Mouse (Mus musculus): ENCODE results near the gene Fez1. TPM values are rescaled to one million over a fixed set of nuclear protein-coding genes. Genes with fewer than 3 reads are reported as not detected.

Fez1 gene
- polyA plus RNA-seq, 1 experiment from 2014 or later, result 573 TPM

DNA sequence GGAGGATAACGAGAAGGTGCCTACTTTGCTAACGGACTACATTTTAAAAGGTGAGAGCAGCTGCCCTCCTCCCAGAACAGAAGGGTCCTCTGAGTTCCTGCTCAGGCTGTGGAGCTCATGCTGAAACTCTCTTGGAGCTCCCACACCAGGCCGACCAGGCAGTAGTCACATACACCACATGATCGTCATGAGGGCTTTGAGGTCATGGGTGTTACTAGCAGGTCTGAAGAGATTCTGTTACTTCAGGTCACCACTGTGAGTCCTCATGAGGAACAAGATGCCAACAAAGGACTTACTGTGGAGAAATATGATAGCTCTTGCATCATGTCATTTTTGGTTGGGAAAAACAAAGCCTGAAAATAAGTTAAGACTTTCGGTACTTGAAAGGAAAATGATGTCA, 54.6 kb downstream of the Fez1 start:
- H3K36me3 ChIP-seq (ENCODE audit: control insufficient read depth, insufficient read depth, low read length), result peaks cover 34% of the 10 kb centered on the region
- no peak overlapping the region for H3K4me2 ChIP-seq (ENCODE audit: low read length)
- peaks cover under 1% of the 10 kb centered on the region; the same call in 1 of the 2 replicates for H3K4me1 ChIP-seq (ENCODE audit: control insufficient read depth, insufficient read depth, low read depth, low read length)
- H3K27ac ChIP-seq (ENCODE audit: low read depth, low read length), result no peak overlapping the region
- H3K9ac ChIP-seq (ENCODE audit: low read depth, low read length), result no peak overlapping the region
- no peak overlapping the region for H3K4me3 ChIP-seq (ENCODE audit: low read length)
- ATAC-seq, result no peak
- no peaks in the 10 kb centered on the region for H3K27me3 ChIP-seq (replicated peaks; ENCODE audit: control insufficient read depth, insufficient read depth, low read length)
- H3K9me3 ChIP-seq (ENCODE audit: control insufficient read depth, low read length), result no peaks in the 10 kb centered on the region
- 91% methylated on average over 5 of the region's 5 CpGs for WGBS

GRCm38 (mm10) chr9:36876787-36877186, 55.1 kb downstream of the Fez1 start:
- Histone ChIP-seq H3K4me2 (ENCODE audit: low read length) (no peak overlapping the region), H3K9me3 (ENCODE audit: control insufficient read depth, low read length) (no peaks in the 10 kb centered on the region), H3K27me3 (replicated peaks; ENCODE audit: control insufficient read depth, insufficient read depth, low read length) (no peaks in the 10 kb centered on the region), H3K27ac (ENCODE audit: low read depth, low read length) (no peak overlapping the region), H3K4me3 (ENCODE audit: low read length) (no peak overlapping the region), H3K36me3 (ENCODE audit: control insufficient read depth, insufficient read depth, low read length) (peaks cover 32% of the 10 kb centered on the region), H3K4me1 (ENCODE audit: control insufficient read depth, insufficient read depth, low read depth, low read length) (peaks cover 5% of the 10 kb centered on the region), H3K9ac (ENCODE audit: low read depth, low read length) (no peak overlapping the region)
- no peak for ATAC-seq

DNA sequence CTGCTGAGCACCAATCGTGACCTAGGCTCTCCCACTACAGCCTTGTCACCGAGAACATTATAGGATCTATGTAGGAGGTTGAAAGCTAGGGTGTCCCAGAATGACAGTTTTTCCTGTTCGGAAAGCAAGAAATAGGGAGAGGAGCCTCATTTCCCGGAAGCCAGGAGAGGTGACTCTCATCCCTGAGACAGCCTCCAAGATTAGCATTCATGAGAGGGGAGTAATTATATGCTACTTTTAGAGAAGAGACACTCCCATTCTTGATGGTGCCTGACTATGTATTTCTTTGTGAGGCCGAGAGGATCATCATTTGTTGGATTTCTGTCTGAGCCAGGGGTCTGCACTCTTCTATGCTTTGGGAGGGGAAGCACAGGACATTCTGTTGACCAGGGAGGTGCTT, 60.0 kb downstream of the Fez1 start:
- ATAC-seq, result peak; percentile 41
- H3K4me3 ChIP-seq (ENCODE audit: low read length), result no peak overlapping the region
- no peak overlapping the region for H3K9ac ChIP-seq (ENCODE audit: low read depth, low read length)
- whole genome bisulfite sequencing, result 36% methylated on average over 5 of the region's 5 CpGs
- peaks cover 18% of the 10 kb centered on the region for H3K36me3 ChIP-seq (ENCODE audit: control insufficient read depth, insufficient read depth, low read length)
- peak overlapping the region; percentile 63 for H3K27ac ChIP-seq (ENCODE audit: low read depth, low read length)
- no peaks in the 10 kb centered on the region for H3K27me3 ChIP-seq (replicated peaks; ENCODE audit: control insufficient read depth, insufficient read depth, low read length)
- no peaks in the 10 kb centered on the region for H3K9me3 ChIP-seq (ENCODE audit: control insufficient read depth, low read length)
- H3K4me1 ChIP-seq (ENCODE audit: control insufficient read depth, insufficient read depth, low read depth, low read length), result peaks cover 11% of the 10 kb centered on the region
- no peak overlapping the region for H3K4me2 ChIP-seq (ENCODE audit: low read length)

GRCm38 (mm10) chr9:36882034-36882745, 60.5 kb downstream of the Fez1 start:
- Histone ChIP-seq H3K9ac (ENCODE audit: low read depth, low read length) (no peak overlapping the region), H3K4me1 (ENCODE audit: control insufficient read depth, insufficient read depth, low read depth, low read length) (peaks cover 11% of the 10 kb centered on the region), H3K27ac (ENCODE audit: low read depth, low read length) (peak overlapping the region; percentile 63), H3K27me3 (replicated peaks; ENCODE audit: control insufficient read depth, insufficient read depth, low read length) (no peaks in the 10 kb centered on the region), H3K36me3 (ENCODE audit: control insufficient read depth, insufficient read depth, low read length) (peaks cover 18% of the 10 kb centered on the region), H3K9me3 (ENCODE audit: control insufficient read depth, low read length) (no peaks in the 10 kb centered on the region), H3K4me3 (ENCODE audit: low read length) (no peak overlapping the region), H3K4me2 (ENCODE audit: low read length) (no peak overlapping the region)
- 29% methylated on average over 8 of the region's 8 CpGs for WGBS
- ATAC-seq, result peak; percentile 88

GRCm38 (mm10) chr9:36883569-36883968, 61.9 kb downstream of the Fez1 start:
- H3K4me3 ChIP-seq (ENCODE audit: low read length), result no peak overlapping the region
- H3K27ac ChIP-seq (ENCODE audit: low read depth, low read length), result no peak overlapping the region
- no peak overlapping the region for H3K4me2 ChIP-seq (ENCODE audit: low read length)
- ATAC-seq, result no peak
- WGBS, result 78% methylated on average over 3 of the region's 3 CpGs
- H3K36me3 ChIP-seq (ENCODE audit: control insufficient read depth, insufficient read depth, low read length), result peaks cover 11% of the 10 kb centered on the region
- H3K27me3 ChIP-seq (replicated peaks; ENCODE audit: control insufficient read depth, insufficient read depth, low read length), result no peaks in the 10 kb centered on the region
- no peaks in the 10 kb centered on the region for H3K9me3 ChIP-seq (ENCODE audit: control insufficient read depth, low read length)
- no peak overlapping the region for H3K9ac ChIP-seq (ENCODE audit: low read depth, low read length)
- H3K4me1 ChIP-seq (ENCODE audit: control insufficient read depth, insufficient read depth, low read depth, low read length), result peaks cover 11% of the 10 kb centered on the region

DNA sequence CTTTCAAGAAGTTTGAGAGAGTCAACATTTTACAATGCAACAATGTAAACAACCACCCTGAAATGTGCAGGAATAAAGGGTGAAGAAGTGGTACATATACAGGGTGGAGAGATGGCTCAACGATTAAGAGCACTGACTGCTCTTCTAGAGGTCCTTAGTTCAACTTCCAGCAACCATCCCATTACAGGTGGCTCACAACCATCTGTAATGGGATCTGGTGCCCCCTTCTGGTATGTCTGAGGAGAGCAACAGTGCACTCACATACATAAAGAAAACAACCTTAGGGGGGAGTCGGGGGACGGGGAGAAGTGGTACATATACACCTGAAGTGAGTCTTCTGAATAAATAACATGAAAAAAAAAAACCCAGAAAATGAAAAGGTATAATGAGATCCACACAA, 63.6 kb downstream of the Fez1 start:
- Histone ChIP-seq H3K4me3 (ENCODE audit: low read length) (no peak overlapping the region), H3K36me3 (ENCODE audit: control insufficient read depth, insufficient read depth, low read length) (no peaks in the 10 kb centered on the region), H3K27me3 (replicated peaks; ENCODE audit: control insufficient read depth, insufficient read depth, low read length) (no peaks in the 10 kb centered on the region), H3K27ac (ENCODE audit: low read depth, low read length) (no peak overlapping the region), H3K9me3 (ENCODE audit: control insufficient read depth, low read length) (no peaks in the 10 kb centered on the region), H3K4me1 (ENCODE audit: control insufficient read depth, insufficient read depth, low read depth, low read length) (peaks cover 11% of the 10 kb centered on the region), H3K4me2 (ENCODE audit: low read length) (no peak overlapping the region), H3K9ac (ENCODE audit: low read depth, low read length) (no peak overlapping the region)
- ATAC-seq, result no peak
- 72% methylated on average over 3 of the region's 3 CpGs for WGBS

- Histone ChIP-seq H3K4me2 (ENCODE audit: low read length) (no peak overlapping the region), H3K4me1 (ENCODE audit: control insufficient read depth, insufficient read depth, low read depth, low read length) (no peaks in the 10 kb centered on the region), H3K27me3 (replicated peaks; ENCODE audit: control insufficient read depth, insufficient read depth, low read length) (no peaks in the 10 kb centered on the region), H3K9me3 (ENCODE audit: control insufficient read depth, low read length) (no peaks in the 10 kb centered on the region), H3K4me3 (ENCODE audit: low read length) (no peak overlapping the region), H3K27ac (ENCODE audit: low read depth, low read length) (no peak overlapping the region), H3K9ac (ENCODE audit: low read depth, low read length) (no peak overlapping the region), H3K36me3 (ENCODE audit: control insufficient read depth, insufficient read depth, low read length) (0 out of 2 replicates have a peak, but pooled peaks cover 4% of the 10 kb centered on the region)
- WGBS, result 24% methylated on average over 4 of the region's 4 CpGs
- ATAC-seq, result no peak
Measured at GRCm38 (mm10) chr9:36890552-36890951, 68.9 kb downstream of the Fez1 start.

DNA sequence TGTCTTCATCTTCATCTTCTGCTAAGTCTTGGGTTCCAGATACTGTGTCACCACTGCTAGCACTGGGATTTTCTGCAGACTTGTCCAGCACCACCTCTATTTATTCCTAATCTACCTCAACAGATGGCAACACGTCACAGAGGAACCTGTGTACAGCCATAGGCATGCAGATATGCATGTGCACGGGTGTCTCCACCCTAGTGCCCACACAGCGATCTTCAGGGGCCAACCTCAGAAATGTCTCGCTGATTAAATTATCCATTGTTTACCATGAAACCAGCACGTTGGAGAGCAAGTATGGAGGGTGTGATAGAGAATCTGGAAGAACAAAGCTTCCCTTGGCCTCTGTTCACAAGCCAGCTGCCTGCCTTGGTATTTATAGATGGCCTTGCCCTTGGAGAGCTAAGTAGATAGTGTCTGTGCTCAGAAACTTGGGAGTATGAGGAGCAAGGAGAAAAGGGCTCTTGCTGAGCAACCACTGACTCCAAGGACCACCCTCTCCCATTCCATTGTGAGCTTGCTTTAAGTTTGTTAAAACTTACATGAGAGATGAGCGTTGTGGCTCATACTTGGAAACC, 71.8 kb downstream of the Fez1 start:
- no peak overlapping the region for H3K4me3 ChIP-seq (ENCODE audit: low read length)
- H3K27me3 ChIP-seq (replicated peaks; ENCODE audit: control insufficient read depth, insufficient read depth, low read length), result no peaks in the 10 kb centered on the region
- H3K9me3 ChIP-seq (ENCODE audit: control insufficient read depth, low read length), result no peaks in the 10 kb centered on the region
- H3K4me1 ChIP-seq (ENCODE audit: control insufficient read depth, insufficient read depth, low read depth, low read length), result no peaks in the 10 kb centered on the region
- WGBS, result 83% methylated on average over 6 of the region's 6 CpGs
- no peak overlapping the region for H3K27ac ChIP-seq (ENCODE audit: low read depth, low read length)
- no peak for ATAC-seq
- H3K9ac ChIP-seq (ENCODE audit: low read depth, low read length), result no peak overlapping the region
- H3K36me3 ChIP-seq (ENCODE audit: control insufficient read depth, insufficient read depth, low read length), result 0 out of 2 replicates have a peak, but pooled peaks cover 4% of the 10 kb centered on the region
- H3K4me2 ChIP-seq (ENCODE audit: low read length), result no peak overlapping the region

DNA sequence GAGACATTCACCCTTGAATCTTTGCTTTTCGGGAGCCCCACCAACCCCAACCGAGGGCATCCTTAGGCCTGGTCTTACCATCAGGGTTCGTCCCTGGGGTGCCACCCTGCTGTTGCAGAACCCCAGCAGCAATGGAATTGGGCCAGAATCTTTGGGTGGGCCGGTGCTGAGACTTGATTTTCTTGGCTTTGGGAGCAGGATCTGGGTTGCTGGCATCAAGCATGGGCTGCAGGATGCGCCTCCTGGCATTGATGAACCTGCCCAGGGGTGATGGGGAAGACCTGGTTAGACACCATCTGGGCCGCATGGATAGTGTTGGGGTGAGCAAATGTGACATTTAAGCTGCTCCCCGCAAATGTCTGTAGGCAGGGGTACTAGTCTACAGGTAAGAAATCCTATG, 72.6 kb downstream of the Fez1 start:
- Histone ChIP-seq H3K9ac (ENCODE audit: low read depth, low read length) (no peak overlapping the region), H3K36me3 (ENCODE audit: control insufficient read depth, insufficient read depth, low read length) (0 out of 2 replicates have a peak, but pooled peaks cover 4% of the 10 kb centered on the region), H3K4me3 (ENCODE audit: low read length) (no peak overlapping the region), H3K4me1 (ENCODE audit: control insufficient read depth, insufficient read depth, low read depth, low read length) (no peaks in the 10 kb centered on the region), H3K4me2 (ENCODE audit: low read length) (no peak overlapping the region), H3K27me3 (replicated peaks; ENCODE audit: control insufficient read depth, insufficient read depth, low read length) (no peaks in the 10 kb centered on the region), H3K27ac (ENCODE audit: low read depth, low read length) (no peak overlapping the region), H3K9me3 (ENCODE audit: control insufficient read depth, low read length) (no peaks in the 10 kb centered on the region)
- WGBS, result 84% methylated on average over 7 of the region's 7 CpGs
- no peak for ATAC-seq
